12 mouse cellular contexts compared by ENCODE assay signal in genomic region chr5:66528567-66528966, GRCm38 (mm10).
A peak's percentile ranks its signal among the peaks of the same experiment; 100 is the strongest.
DNase-seq lines count a peak whose midpoint lies in the region; ATAC-seq lines count a peak whose summit lies in the region.
"Had no signal": no experiment of that assay in that cellular context is flagged by ENCODE, and none has a peak within 500 bp of the region (broad histone marks: within the 10 kb centered on the region; RNA-seq: fewer than 3 reads in every experiment).

No protein-coding gene starts in this region.

- peak overlapping the region; percentile 78 for H3K27ac ChIP-seq in kidney, embryonic 15.5 days
- peak overlapping the region; percentile 95 for H3K27ac ChIP-seq in limb, embryonic 13.5 days

- H3K36me3 ChIP-seq in kidney, embryonic 15.5 days, result no peaks in the 10 kb centered on the region
- H3K36me3 ChIP-seq in limb, embryonic 13.5 days, result no peaks in the 10 kb centered on the region
- H3K36me3 ChIP-seq: hindbrain, embryonic 13.5 days had no signal

- H3K4me3 ChIP-seq in kidney, embryonic 15.5 days (replicated peaks), result no peak overlapping the region
- H3K4me3 ChIP-seq in limb, embryonic 13.5 days, result no peak overlapping the region
- H3K4me3 ChIP-seq: hindbrain, embryonic 13.5 days had no signal

- H3K9ac ChIP-seq in kidney, embryonic 15.5 days, result no peak overlapping the region
- no peak overlapping the region for H3K9ac ChIP-seq in limb, embryonic 13.5 days
- H3K9ac ChIP-seq: hindbrain, embryonic 13.5 days had no signal

- H3K4me1 ChIP-seq in kidney, embryonic 15.5 days, result peaks cover 44% of the 10 kb centered on the region
- H3K4me1 ChIP-seq in limb, embryonic 13.5 days, result peaks cover 90% of the 10 kb centered on the region

- DNase-seq in heart, adult 11 months, result peak; percentile 42
- no peak for DNase-seq in heart, postnatal 36 days
- DNase-seq in kidney, postnatal 36 days, result no peak
- DNase-seq in embryo, embryonic 9.5 days (ENCODE audit: extremely low spot score), result peak; percentile 47
- DNase-seq in left cerebral cortex, postnatal 4 days, result no peak
- DNase-seq: kidney, postnatal 14 days; lung, adult 18-20 months had no signal

- no peak for ATAC-seq in kidney, embryonic 15.5 days (replicated peaks; ENCODE audit: low FRiP score)
- peak; percentile 90 for ATAC-seq in limb, embryonic 13.5 days (ENCODE audit: low FRiP score, low read depth)
- ATAC-seq in cerebellum, adult (ENCODE audit: insufficient number of reproducible peaks, low FRiP score, low TSS enrichment), result no peak

- intact Hi-C loops in heart, postnatal 36 days (cut with DNase I), result no loop called here
- intact Hi-C loops in left cerebral cortex, postnatal 4 days (cut with DNase I), result no loop called here

- no peaks in the 10 kb centered on the region for H3K27me3 ChIP-seq in kidney, embryonic 15.5 days
- no peaks in the 10 kb centered on the region for H3K27me3 ChIP-seq in limb, embryonic 13.5 days
- H3K27me3 ChIP-seq: hindbrain, embryonic 13.5 days had no signal

- 19% methylated on average over 7 of the region's 7 CpGs for WGBS in kidney, embryonic 15.5 days
- 20% methylated on average over 7 of the region's 7 CpGs for WGBS in limb, embryonic 13.5 days

- no peaks in the 10 kb centered on the region for H3K9me3 ChIP-seq in kidney, embryonic 15.5 days (replicated peaks)
- H3K9me3 ChIP-seq in limb, embryonic 13.5 days, result no peaks in the 10 kb centered on the region
- H3K9me3 ChIP-seq: hindbrain, embryonic 13.5 days had no signal

- H3K4me2 ChIP-seq in kidney, embryonic 15.5 days, result no peak overlapping the region
- peak overlapping the region; percentile 27; the same call in 1 of the 2 replicates for H3K4me2 ChIP-seq in limb, embryonic 13.5 days (replicated peaks)
- H3K4me2 ChIP-seq: hindbrain, embryonic 13.5 days; midbrain, embryonic 11.5 days had no signal

Comparison
In these comparisons a context has a peak if more than half of its experiments do, and no peak if none do; other contexts are left out.
1. DNase-seq: peak in heart, adult 11 months (single experiment) and embryo, embryonic 9.5 days (single experiment); none in heart, postnatal 36 days (0 of 2), kidney, postnatal 36 days (0 of 2) and left cerebral cortex, postnatal 4 days (single experiment).